Mouse (Mus musculus): ENCODE measurements around the gene Picalm.
"Not testable (repeated sequence)": the region's sequence is repeated elsewhere in the genome, so short reads cannot be mapped to it uniquely, and the experiment has no call there.

The Picalm gene

DNA sequence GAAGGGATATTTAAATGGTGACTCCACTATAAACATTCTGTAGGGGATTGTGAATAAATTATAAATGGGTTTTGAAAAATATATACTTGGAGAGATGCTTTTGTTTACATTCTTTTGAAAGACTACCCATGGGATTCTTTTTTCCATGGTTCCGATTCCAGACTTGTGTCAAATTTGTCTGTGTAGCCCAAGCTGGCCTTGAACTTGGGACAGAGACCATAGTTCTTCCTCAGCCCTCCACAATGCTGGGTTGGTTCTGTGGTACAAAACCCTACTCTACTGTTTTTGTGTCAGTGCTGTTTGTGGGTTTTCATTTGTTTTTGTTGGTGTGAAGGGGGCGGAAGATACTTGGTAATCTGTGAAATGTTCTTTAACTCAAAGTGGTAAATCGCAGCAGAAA is 2.3 kb downstream of the Picalm start:
- DNase-seq: no peak

GRCm38 (mm10) chr7:90136736-90137135 is 6.7 kb downstream of the Picalm start:
- no peak for DNase-seq

DNA sequence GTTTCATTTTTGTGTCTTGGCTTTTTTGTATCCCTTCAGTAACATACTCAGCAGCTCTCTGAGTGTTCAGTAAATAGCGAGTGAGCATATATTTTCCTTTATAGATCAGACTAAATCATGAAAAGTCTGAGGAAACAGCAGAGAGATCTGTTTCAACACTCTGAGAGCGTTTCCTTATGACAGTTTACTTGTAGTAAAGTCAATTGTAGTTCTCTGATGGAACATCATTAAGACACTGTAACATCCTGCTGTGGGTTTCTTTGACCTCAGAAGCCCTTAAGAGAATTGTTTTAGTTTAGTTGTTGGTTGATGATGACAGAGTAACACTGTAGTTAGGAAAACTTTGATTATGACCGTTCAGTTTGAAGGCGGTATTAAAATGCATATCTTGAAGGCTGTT is 8.3 kb downstream of the Picalm start:
- DNase-seq: no peak

DNA sequence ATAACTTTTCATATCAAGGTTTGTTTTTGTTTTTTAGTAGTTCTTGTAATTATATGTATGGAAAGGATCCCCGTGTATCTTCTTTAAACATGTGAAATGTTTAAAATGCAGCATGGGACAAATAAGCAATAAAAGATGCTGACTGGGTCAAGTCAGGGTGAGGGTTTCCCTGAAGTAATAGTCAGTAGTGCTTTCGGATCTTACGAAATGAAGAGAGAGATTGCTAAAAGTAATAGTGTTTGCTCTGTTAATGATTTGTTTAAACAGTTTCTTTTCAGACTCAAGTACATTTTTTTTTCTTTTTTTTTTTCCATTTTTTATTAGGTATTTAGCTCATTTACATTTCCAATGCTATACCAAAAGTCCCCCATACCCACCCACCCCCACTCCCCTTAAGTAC is 10.3 kb downstream of the Picalm start:
- no peak for DNase-seq

DNA sequence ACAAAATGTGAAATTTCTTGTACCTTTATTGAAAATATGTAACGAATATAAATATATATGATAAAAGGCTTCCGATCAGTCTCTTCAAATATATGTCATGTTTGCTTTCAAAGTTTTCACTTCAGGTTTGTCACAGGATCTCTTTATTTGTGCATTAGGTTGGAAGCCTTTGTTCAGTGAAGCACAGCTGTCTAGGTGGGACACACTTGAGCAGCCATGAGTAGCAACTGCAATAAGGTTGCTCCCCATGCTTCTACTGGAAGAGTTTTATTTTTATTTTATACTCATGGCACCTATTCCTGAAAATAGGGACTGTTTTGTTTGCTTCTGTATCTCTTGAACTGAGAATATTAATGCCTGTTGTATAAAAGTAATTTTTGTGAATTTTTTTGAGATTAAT is 14.3 kb downstream of the Picalm start:
- DNase-seq: no peak

DNA sequence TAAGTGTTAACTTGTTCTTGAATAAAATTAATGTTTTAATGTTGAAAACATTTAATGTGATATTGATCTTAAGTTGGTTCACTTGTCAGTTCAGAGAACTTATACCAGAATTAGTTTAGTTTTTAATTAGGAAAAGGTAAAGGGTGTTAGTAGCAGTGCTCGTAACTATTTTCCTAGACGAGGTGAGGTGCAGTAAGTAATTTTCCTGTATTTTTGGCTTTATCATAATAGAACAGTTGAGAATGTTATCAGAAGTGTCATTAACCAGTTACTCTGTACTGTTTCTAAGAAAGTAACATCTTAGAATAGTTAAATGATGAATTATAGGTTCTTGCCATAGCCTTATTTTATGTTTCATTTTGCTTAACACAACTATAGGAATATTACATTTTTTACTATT is 15.0 kb downstream of the Picalm start:
- DNase-seq: no peak

GRCm38 (mm10) chr7:90145376-90145775 is 15.4 kb downstream of the Picalm start:
- no peak for DNase-seq

GRCm38 (mm10) chr7:90145897-90146296 is 15.9 kb downstream of the Picalm start:
- DNase-seq: peak; percentile 44

DNA sequence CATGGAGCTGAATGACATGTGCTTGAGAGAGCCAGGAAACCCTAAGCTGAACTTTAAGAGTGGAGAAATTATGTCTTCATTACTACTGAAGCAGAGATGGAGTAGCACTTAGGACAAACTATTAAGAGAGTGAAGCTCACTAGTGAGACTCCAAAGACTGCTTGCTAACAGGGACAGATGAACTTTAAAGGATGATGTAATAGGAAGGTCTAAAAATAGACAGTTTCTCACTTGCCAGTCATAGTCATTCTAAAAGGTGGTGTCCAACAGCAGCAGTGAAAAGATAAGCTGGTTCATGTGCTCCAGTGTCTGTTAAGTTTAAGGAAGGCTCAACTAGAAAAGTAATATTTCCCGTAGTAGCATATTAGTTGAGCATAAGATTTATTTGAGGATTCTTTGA is 16.3 kb downstream of the Picalm start:
- DNase-seq: peak; percentile 45

- no peak for DNase-seq
Observed at GRCm38 (mm10) chr7:90148023-90148422, 18.0 kb downstream of the Picalm start.

GRCm38 (mm10) chr7:90148516-90148915 is 18.5 kb downstream of the Picalm start:
- no peak for DNase-seq

DNA sequence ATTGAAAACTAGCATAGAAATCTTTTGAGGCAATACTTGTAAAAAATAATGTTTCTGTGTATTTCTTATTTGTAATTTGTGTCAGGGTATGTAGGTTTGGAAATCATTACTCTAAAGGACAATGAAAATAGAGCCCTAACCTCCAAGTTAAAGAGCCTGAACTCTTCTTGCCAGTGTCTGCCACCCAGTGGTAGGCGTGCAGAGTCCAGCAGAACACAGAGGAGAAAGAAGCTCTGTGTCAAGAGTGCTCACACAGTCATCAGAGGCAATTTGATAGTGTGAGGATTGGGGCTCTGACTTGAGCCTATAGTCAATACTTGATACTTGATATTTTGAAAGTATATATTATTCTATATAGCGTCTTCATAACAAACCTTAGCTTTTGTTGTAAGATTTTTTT is 20.3 kb downstream of the Picalm start:
- DNase-seq: peak; percentile 77

- no peak for DNase-seq
Observed at GRCm38 (mm10) chr7:90158034-90158433, 28.0 kb downstream of the Picalm start.

GRCm38 (mm10) chr7:90160598-90160997 is 30.6 kb downstream of the Picalm start:
- DNase-seq: no peak

DNA sequence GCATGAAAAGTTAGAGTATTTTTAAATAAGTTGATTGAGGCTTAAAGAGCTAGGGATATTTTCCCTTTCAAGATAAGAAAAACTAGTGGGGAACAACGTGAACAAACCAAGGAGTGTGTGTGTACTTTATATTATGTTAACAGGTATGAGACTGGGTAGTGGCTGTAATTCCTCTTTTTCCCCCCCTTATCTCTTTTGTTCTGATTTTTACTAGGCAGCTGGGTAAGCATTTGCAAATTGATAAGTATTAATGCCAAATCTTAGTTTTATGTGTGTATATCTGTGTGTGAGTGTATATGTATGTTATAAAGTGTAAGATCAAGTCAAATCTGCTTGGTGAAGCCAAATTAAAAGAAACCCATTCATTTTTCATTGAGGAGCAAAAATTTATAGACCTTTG is 34.3 kb downstream of the Picalm start:
- DNase-seq: no peak

DNA sequence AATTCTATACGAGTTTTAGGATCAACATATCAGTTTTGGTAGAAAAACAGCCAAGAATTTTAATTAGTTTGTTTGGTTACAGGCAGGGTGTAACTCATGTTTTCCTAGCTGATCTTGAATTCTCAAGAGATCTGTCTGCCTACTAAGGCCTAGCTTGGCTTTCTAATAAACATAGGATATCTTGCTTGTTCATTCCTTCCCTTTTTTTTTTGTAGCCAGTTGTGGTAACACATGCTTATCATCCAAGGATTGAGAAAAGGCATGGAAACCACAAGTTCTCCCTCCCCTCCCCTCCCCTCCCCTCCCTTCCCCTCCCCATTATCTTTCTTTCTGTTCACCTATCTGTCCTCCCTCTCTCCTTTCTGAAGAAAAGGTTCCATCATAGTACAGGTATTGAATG is 36.0 kb downstream of the Picalm start:
- no peak for DNase-seq

- not testable (repeated sequence) for DNase-seq
Observed at GRCm38 (mm10) chr7:90167777-90168176, 37.8 kb downstream of the Picalm start.

GRCm38 (mm10) chr7:90173778-90174177 is 43.8 kb downstream of the Picalm start:
- DNase-seq: no peak

GRCm38 (mm10) chr7:90175576-90175975 is 45.6 kb downstream of the Picalm start:
- DNase-seq: no peak

DNA sequence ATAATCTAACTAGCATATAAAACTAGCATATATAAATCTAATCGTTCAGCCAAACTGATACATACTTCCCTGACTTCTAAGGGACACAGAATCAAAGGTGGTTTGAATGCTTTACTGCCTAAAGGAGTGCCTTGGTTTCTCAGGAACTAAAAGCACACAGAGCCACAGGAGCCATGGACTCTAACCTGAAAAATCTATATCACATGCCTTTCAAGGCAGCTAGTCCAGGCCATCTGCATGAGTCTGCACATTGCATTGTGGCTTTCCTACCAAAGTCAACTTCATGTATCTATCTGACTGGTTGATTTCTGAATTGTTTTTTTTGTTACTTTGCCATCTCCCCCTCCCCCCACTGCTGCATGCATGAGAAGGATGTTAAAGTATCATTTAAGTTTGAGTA is 50.6 kb downstream of the Picalm start:
- no peak for DNase-seq

DNA sequence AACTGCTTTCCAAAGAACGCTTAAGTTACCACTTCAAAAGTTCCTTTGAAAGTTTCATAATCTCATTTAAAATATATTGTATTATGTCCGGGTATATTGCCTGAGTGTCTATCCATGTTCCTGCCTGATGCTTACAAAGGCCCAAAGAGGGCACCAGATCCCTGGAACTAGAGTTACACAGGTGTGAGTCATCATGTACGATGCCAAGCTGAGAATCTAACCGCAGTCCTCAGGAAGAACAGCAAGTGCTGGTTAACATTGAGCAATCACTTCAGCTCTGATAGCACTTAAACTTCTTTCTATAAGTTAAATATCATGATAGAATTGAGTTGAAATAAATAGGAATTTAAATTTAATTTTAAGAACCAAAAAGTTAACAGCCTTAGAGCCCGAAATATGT is 70.2 kb downstream of the Picalm start:
- DNase-seq: no peak

DNA sequence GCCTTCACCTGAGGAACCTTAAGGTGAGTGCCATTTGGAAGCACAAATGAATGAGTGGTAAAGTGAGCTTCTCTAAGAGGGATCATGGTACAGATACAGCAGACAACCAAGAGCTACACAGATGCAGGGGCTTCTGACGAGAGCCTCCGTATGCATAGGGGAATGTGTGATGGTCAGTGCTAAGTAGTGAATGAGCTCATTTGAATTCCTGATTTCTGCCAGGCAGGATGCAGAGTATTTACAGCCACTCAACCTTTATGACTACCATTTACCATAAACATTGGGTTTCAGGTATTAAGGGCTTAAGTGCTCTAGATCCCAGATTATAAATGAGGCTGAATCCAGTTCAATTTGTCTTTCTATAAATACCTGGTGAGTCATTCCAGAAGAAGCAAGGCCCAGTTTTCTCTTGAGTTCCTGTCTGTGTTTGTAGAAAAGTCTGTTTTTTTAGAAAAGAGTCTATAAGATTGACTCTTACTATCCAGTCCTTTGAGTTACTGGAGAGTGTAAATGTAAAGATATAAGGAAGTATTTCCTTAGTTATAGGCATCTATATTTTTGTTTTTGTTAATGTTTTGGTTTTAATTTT is 72.0 kb downstream of the Picalm start:
- DNase-seq: no peak

DNA sequence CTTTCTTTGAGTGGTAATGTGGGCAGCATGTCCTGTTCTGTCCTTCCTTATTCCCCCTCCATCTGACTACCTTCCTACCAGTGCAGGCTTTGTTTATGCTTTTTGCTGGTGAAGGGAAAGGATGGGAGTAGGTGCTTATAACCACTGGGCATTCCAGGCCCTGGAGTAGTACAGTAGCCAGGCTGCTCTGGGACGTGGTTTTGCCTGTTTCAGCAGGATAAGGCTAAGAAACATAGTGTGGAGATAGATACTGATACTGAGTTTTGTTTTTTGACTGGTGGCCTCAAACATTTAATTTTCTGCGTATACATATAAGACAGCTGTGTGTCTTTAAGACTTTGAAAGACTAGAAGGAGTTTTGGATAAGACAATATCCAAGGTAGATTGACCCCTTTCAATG is 73.9 kb downstream of the Picalm start:
- no peak for DNase-seq

DNA sequence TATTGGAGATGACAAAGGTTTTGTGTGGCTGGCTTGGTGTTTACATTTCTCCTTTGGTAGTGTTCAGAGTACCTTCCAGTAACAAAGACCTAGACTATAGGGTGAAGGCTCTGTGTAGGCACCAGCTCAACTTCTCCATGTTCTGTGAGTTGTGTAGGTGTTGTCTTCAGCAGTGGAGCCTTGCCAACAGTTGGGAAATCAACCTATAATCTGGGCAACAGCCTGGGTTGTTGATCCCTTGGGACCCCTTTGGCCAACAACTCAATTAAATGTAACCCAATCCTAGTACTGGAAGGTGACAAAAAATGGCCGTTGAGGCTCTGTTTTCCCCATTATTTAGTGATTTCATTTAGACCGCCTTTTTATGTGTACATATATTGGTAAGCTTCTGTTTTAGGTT is 80.1 kb downstream of the Picalm start:
- DNase-seq: no peak

- DNase-seq: no peak
Observed at GRCm38 (mm10) chr7:90210947-90211346, 80.9 kb downstream of the Picalm start.

DNA sequence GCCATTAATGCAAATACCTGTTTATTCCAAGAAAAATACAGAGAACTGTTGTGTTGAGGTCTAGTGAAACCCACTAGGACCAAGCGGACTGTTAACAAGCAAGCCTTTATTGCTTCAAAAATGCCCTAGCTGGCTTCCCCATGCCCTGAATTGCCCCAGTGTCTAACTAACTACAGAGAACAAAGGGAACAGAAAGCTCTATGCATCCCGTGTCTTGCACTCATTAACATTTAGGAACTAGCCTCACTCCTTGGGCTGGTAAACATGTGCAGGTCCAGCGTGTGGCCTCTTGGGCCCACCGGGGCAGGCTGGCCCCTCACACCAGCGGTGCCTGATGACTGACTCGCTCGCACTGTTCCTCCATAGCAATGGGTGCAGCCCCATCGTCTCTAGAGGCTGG is 86.5 kb downstream of the Picalm start:
- no peak for DNase-seq

Measured in cerebellum, adult 9-10 months (tissue).